Mouse (Mus musculus) R1 (cell line): ENCODE measurements at regions not wholly inside any gene's neighbourhood (a gene's known extent, or its start where the extent isn't known, plus 50 kb on each side); places are given as distances from the start of the nearest gene placed in this dataset.
"Not testable (repeated sequence)": the region's sequence is repeated elsewhere in the genome, so short reads cannot be mapped to it uniquely, and the experiment has no call there.

Experiments used
- DNase-seq: peaks from one replicate; pipeline ENCODE4 v3.0.0-alpha.2; 2018; ENCODE audit warnings: low read depth, low spot score

GRCm38 (mm10) chr17:10150403-10150689, 169.3 kb downstream of the Qk start:
- DNase-seq = not testable (repeated sequence)

GRCm38 (mm10) chr17:10149682-10150402, 169.8 kb downstream of the Qk start:
- peak; percentile 93 for DNase-seq

GRCm38 (mm10) chr17:10147106-10147505, 172.5 kb downstream of the Qk start:
- peak; percentile 48 for DNase-seq

- DNase-seq = no peak
These were observed 173.1 kb downstream of the Qk start for GRCm38 (mm10) chr17:10146576-10146975.

- no peak for DNase-seq
These were observed 180.8 kb downstream of the Qk start for GRCm38 (mm10) chr17:10138847-10139246.

- DNase-seq = no peak
These were observed 181.3 kb downstream of the Qk start for GRCm38 (mm10) chr17:10138374-10138773.

- DNase-seq = peak; percentile 54
These were observed 184.5 kb downstream of the Qk start for GRCm38 (mm10) chr17:10135111-10135510.

- DNase-seq = no peak
These were observed 191.1 kb downstream of the Qk start for GRCm38 (mm10) chr17:10128591-10128990.

GRCm38 (mm10) chr17:10122411-10122810, 197.2 kb downstream of the Qk start:
- DNase-seq = no peak

GRCm38 (mm10) chr17:10112118-10112517, 207.5 kb downstream of the Qk start:
- no peak for DNase-seq

- DNase-seq = no peak
These were observed 209.3 kb downstream of the Qk start for GRCm38 (mm10) chr17:10110375-10110675.

- peak; percentile 47 for DNase-seq
These were observed 209.9 kb downstream of the Qk start for GRCm38 (mm10) chr17:10109511-10110374.

GRCm38 (mm10) chr17:10105299-10105698, 214.4 kb downstream of the Qk start:
- no peak for DNase-seq

- DNase-seq = no peak
These were observed 221.5 kb downstream of the Qk start for GRCm38 (mm10) chr17:10098199-10098598.

- DNase-seq = no peak
These were observed 222.0 kb downstream of the Qk start for GRCm38 (mm10) chr17:10097691-10098090.

GRCm38 (mm10) chr17:10095841-10096301, 223.8 kb downstream of the Qk start:
- DNase-seq = peak; percentile 42

- no peak for DNase-seq
These were observed 225.5 kb downstream of the Qk start for GRCm38 (mm10) chr17:10094108-10094521.

GRCm38 (mm10) chr17:10093437-10094107, 226.1 kb downstream of the Qk start:
- DNase-seq = no peak

- DNase-seq = no peak
These were observed 232.3 kb downstream of the Qk start for GRCm38 (mm10) chr17:10087192-10087886.

GRCm38 (mm10) chr17:10086558-10086957, 233.1 kb downstream of the Qk start:
- no peak for DNase-seq

GRCm38 (mm10) chr17:10086132-10086531, 233.5 kb downstream of the Qk start:
- DNase-seq = no peak

GRCm38 (mm10) chr17:10081721-10082120, 237.9 kb downstream of the Qk start:
- no peak for DNase-seq
